Comparison of ENCODE assay signal across 17 mouse cellular contexts in genomic region chr15:88123907-88124523, GRCm38 (mm10).
DNase-seq lines count a peak whose midpoint lies in the region; ATAC-seq and TF ChIP-seq lines count a peak whose summit lies in the region.
"Had no signal": no experiment of that assay in that cellular context is flagged by ENCODE, and none has a peak within 500 bp of the region (broad histone marks: within the 10 kb centered on the region; RNA-seq: fewer than 3 reads in every experiment).

No protein-coding gene starts in this region.

- no peaks in the 10 kb centered on the region for H3K36me3 ChIP-seq in forebrain, postnatal 0 days (ENCODE audit: insufficient read depth)
- H3K36me3 ChIP-seq in forebrain, embryonic 12.5 days (replicated peaks) = no peaks in the 10 kb centered on the region
- H3K36me3 ChIP-seq in lung, postnatal 0 days (ENCODE audit: insufficient read depth, low read length) = no peaks in the 10 kb centered on the region
- H3K36me3 ChIP-seq: embryonic facial prominence, embryonic 13.5 days; limb, embryonic 10.5 days had no signal

- no peak overlapping the region for H3K27ac ChIP-seq in forebrain, postnatal 0 days (ENCODE audit: low read depth, low read length)
- H3K27ac ChIP-seq in forebrain, embryonic 12.5 days = no peak overlapping the region
- no peak overlapping the region for H3K27ac ChIP-seq in left cerebral cortex, adult 2 months
- H3K27ac ChIP-seq in lung, postnatal 0 days (ENCODE audit: low read length) = no peak overlapping the region
- H3K27ac ChIP-seq: embryonic facial prominence, embryonic 13.5 days; limb, embryonic 10.5 days; liver, embryonic 14.5 days had no signal

- no peaks in the 10 kb centered on the region for H3K4me1 ChIP-seq in forebrain, postnatal 0 days (ENCODE audit: insufficient read depth)
- H3K4me1 ChIP-seq in forebrain, embryonic 12.5 days = no peaks in the 10 kb centered on the region
- no peaks in the 10 kb centered on the region for H3K4me1 ChIP-seq in lung, postnatal 0 days (ENCODE audit: insufficient read depth, low read depth, low read length)
- H3K4me1 ChIP-seq: embryonic facial prominence, embryonic 13.5 days; limb, embryonic 10.5 days had no signal

- DNase-seq in forebrain, postnatal 0 days = peak; percentile 54
- DNase-seq in left cerebral cortex, postnatal 14 days (ENCODE audit: low spot score in 2 of 2) = peak; percentile 18 to 47
- no peak for DNase-seq in left cerebral cortex, adult 2 months (ENCODE audit: extremely low spot score in 1 of 2, low spot score in 2 of 2)
- peak; percentile 69 for DNase-seq in brain, adult 2 months (ENCODE audit: low read depth, low spot score)
- peak; percentile 53 for DNase-seq in cerebellum, adult 9-11 months
- DNase-seq in lung, postnatal 0 days (ENCODE audit: low spot score) = no peak
- DNase-seq in urinary bladder, adult 18-20 months (ENCODE audit: low spot score in 2 of 2) = no peak
- DNase-seq: adrenal gland, postnatal 10 days; heart, adult 18-20 months; heart, postnatal 10 days; lung, postnatal 36 days; thymus, adult 2 months had no signal

- H3K27me3 ChIP-seq in forebrain, postnatal 0 days (ENCODE audit: insufficient read depth, low read length) = no peaks in the 10 kb centered on the region
- no peaks in the 10 kb centered on the region for H3K27me3 ChIP-seq in forebrain, embryonic 12.5 days
- H3K27me3 ChIP-seq in lung, postnatal 0 days (replicated peaks; ENCODE audit: insufficient read depth, low read length) = no peaks in the 10 kb centered on the region
- H3K27me3 ChIP-seq: embryonic facial prominence, embryonic 13.5 days had no signal

- H3K4me2 ChIP-seq in forebrain, postnatal 0 days (ENCODE audit: low read depth) = no peak overlapping the region
- no peak overlapping the region for H3K4me2 ChIP-seq in forebrain, embryonic 12.5 days
- H3K4me2 ChIP-seq in lung, postnatal 0 days (replicated peaks; ENCODE audit: low read depth, low read length) = no peak overlapping the region
- H3K4me2 ChIP-seq: embryonic facial prominence, embryonic 13.5 days had no signal

- intact Hi-C loops in left cerebral cortex, postnatal 14 days (cut with DNase I) = no loop called here
- intact Hi-C loops in left cerebral cortex, adult 2 months (cut with DNase I) = no loop called here

- no peak overlapping the region for H3K4me3 ChIP-seq in forebrain, postnatal 0 days (ENCODE audit: low read depth, low read length)
- no peak overlapping the region for H3K4me3 ChIP-seq in forebrain, embryonic 12.5 days (replicated peaks)
- H3K4me3 ChIP-seq in left cerebral cortex, adult 2 months = no peak overlapping the region
- no peak overlapping the region for H3K4me3 ChIP-seq in lung, postnatal 0 days (ENCODE audit: low read depth, low read length)
- H3K4me3 ChIP-seq: embryonic facial prominence, embryonic 13.5 days; limb, embryonic 10.5 days had no signal

- H3K9me3 ChIP-seq in forebrain, postnatal 0 days (ENCODE audit: low read length) = no peaks in the 10 kb centered on the region
- H3K9me3 ChIP-seq in forebrain, embryonic 12.5 days = no peaks in the 10 kb centered on the region
- no peaks in the 10 kb centered on the region for H3K9me3 ChIP-seq in lung, postnatal 0 days (ENCODE audit: low read length)
- H3K9me3 ChIP-seq: embryonic facial prominence, embryonic 13.5 days; limb, embryonic 10.5 days had no signal

- ATAC-seq in forebrain, postnatal 0 days = peak; percentile 72
- no peak for ATAC-seq in forebrain, embryonic 12.5 days (ENCODE audit: low FRiP score)
- no peak for ATAC-seq in lung, postnatal 0 days
- ATAC-seq: intestine, postnatal 0 days had no signal

- H3K9ac ChIP-seq in forebrain, postnatal 0 days = no peak overlapping the region
- no peak overlapping the region for H3K9ac ChIP-seq in forebrain, embryonic 12.5 days
- H3K9ac ChIP-seq in lung, postnatal 0 days (replicated peaks; ENCODE audit: low read depth) = no peak overlapping the region
- H3K9ac ChIP-seq: embryonic facial prominence, embryonic 13.5 days; liver, embryonic 14.5 days had no signal

- TF ChIP-seq EP300 in lung, postnatal 0 days (IDR thresholded peaks at IDR 0.05) = no peak

- TF ChIP-seq CTCF in forebrain, postnatal 0 days (IDR thresholded peaks at IDR 0.05; ENCODE audit: low read depth) = no peak
- no peak for TF ChIP-seq CTCF in left cerebral cortex, adult 2 months (IDR thresholded peaks at IDR 0.05)
- no peak for TF ChIP-seq CTCF in lung, postnatal 0 days (IDR thresholded peaks at IDR 0.05)

- 51% methylated on average over 24 of the region's 24 CpGs for WGBS in forebrain, postnatal 0 days
- WGBS in forebrain, embryonic 12.5 days = 87% methylated on average over 24 of the region's 24 CpGs
- WGBS in lung, postnatal 0 days = 83% methylated on average over 24 of the region's 24 CpGs

Comparison
In these comparisons a context has a peak if more than half of its experiments do, and no peak if none do; other contexts are left out.
1. DNase-seq: peak in forebrain, postnatal 0 days (single experiment), left cerebral cortex, postnatal 14 days (2 of 2), brain, adult 2 months (single experiment) and cerebellum, adult 9-11 months (single experiment); none in left cerebral cortex, adult 2 months (0 of 2), lung, postnatal 0 days (single experiment) and urinary bladder, adult 18-20 months (0 of 2).